Mouse (Mus musculus): ENCODE data around the gene Oser1.

DNA sequence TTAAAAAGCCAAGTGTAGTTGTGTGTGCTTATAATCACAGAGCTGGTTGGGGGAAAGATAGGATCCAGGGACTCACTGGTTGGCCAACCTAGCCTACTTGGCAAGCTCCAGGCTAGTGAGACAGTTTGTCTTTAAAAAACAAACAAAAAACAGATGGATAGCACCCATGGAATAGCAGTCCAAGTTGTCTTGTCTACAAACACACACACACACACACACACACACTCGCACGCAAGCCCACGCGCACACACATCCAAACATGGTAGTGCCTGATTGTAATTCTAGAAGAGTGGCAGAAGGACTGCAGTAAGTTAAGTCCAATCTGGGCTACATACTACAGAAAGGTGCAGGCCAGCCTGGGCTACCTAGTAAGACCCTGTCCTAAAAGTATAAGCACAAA lies 12.1 kb downstream of the Oser1 start:
- no peak for TF ChIP-seq CTCF (IDR thresholded peaks at IDR 0.05; ENCODE audit: control insufficient read depth, insufficient read depth, insufficient read length)
- TF ChIP-seq MYOG (IDR thresholded peaks at IDR 0.05; ENCODE audit: control insufficient read depth, extremely low read depth, insufficient read length) = no peak
- no peak for TF ChIP-seq USF1 (IDR thresholded peaks at IDR 0.05; ENCODE audit: low read depth)
- TF ChIP-seq CEBPB (IDR thresholded peaks at IDR 0.05; ENCODE audit: low read depth) = no peak
